Mouse (Mus musculus) cerebellum, adult 9-10 months (tissue): Measurements from ENCODE around the gene Gm29094.
"Not testable (repeated sequence)": the region's sequence is repeated elsewhere in the genome, so short reads cannot be mapped to it uniquely, and the experiment has no call there.

ENCODE experiments used
- DNase-seq: peaks from one replicate; pipeline ENCODE4 v3.0.0; 2022

Gene Gm29094

GRCm38 (mm10) chr9:89198969-89199416, at the start of gene Gm29094, which contains the start of gene Bcl2a1b:
Gene Gm29094, plus strand, starts transcription at chr9:89199379.
Gene Bcl2a1b, plus strand, starts transcription at chr9:89199209.
- not testable (repeated sequence) for DNase-seq

- not testable (repeated sequence) for DNase-seq
Observed at GRCm38 (mm10) chr9:89172539-89172938, 26.6 kb upstream of the Gm29094 start.

- DNase-seq: peak; percentile 68
Observed at GRCm38 (mm10) chr9:89178833-89179232, 20.3 kb upstream of the Gm29094 start.

GRCm38 (mm10) chr9:89179469-89179868, 19.7 kb upstream of the Gm29094 start:
- not testable (repeated sequence) for DNase-seq

DNA sequence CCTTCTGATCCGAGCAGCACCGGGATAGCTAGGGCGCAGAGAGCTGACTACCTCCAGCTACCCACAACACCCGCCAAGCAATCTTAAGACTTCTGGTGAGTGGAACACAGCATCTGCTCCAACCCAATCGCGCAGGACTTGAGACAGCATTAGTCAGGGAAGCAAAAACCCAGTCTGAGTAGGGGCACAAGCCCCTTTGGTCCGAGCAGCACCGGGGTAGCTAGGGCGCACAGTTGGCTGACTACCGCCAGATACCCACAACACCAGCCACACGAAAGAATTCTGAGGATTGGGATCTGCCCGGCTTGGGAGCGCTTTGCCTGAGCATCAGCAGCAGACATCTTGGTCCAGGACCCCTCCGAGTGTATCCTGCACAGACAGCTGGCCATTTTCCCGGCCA, 12.2 kb upstream of the Gm29094 start:
- DNase-seq: not testable (repeated sequence)

DNA sequence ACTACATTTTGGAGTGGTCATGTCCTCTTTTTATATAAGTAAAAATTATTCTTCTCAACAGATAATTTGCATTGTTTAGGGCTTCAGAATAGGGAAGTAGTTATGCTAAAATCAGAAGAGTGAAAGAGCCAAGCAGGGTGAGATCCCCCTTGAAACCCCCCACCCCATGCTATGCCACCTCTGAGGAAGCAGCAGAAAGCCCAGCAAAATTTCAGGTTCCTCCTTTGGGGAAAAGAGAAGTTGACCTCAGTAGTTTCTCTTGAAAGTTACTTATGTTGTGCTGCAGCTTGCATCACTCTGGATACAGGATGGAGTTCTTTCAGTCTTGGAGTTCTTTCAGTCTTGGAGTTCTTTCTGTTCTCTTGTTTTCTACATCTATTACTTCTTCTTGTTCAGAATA, 3.7 kb upstream of the Gm29094 start:
- not testable (repeated sequence) for DNase-seq

DNA sequence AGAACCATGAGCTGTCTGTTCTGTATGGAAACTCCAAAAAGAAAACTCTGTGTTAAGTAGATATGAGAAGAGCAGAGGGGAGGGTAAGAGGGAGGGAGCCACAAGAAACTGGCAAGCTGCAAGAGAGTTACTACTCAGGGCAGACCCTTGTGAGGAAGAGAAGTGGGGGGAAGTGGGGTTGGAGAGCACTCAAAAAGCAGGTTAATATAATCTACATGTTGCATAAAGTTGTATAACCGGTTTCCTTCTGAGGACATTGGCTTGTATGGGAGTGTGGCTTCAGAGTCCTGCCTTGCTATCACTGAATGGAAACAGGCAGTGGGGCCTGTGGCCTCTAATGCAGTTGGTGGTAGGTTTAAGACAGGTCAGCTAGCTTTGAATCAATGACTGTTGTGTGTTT, 1.7 kb upstream of the Gm29094 start:
- DNase-seq: not testable (repeated sequence)

GRCm38 (mm10) chr9:89198349-89198748, 830 bp upstream of the Gm29094 start:
- not testable (repeated sequence) for DNase-seq

DNA sequence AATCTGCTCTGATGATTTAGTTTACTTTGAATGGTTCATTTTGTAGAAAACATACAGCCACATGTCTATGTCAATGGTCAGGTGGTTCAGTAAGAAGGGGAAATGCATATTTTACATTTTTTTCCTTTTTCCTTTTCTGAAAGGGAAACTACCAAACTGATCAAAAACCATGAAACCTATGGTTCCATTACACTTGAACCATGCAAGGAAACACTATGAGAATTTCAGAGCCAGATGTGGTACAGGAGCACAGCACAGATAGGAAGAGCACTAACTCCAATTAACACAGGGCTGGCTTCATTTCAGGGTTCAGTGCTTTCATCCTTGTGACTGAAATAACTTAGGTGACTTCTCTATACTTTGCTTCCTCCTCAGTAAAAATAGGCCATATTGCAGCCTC, 3.1 kb downstream of the Gm29094 start:
- DNase-seq: not testable (repeated sequence)

DNA sequence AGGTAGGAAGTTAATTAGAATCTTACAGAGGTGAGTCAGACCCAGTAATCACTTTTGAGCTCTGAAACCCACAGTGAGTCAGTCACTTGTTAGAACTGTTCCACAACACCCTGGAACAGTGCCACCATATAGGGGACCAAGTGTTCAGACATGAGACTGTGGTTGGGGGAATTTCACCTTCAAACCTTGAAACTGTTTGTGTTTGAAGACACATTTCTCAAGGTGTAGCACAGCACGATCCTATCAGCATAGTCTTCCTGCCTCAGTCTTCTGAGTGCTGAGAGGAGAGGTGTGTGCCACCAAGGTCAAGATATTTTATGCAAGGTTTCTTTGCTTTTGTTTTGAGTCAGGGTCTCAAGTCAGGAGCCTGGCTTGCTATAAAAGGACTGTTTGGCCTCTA, 9.8 kb downstream of the Gm29094 start:
- DNase-seq: not testable (repeated sequence)

DNA sequence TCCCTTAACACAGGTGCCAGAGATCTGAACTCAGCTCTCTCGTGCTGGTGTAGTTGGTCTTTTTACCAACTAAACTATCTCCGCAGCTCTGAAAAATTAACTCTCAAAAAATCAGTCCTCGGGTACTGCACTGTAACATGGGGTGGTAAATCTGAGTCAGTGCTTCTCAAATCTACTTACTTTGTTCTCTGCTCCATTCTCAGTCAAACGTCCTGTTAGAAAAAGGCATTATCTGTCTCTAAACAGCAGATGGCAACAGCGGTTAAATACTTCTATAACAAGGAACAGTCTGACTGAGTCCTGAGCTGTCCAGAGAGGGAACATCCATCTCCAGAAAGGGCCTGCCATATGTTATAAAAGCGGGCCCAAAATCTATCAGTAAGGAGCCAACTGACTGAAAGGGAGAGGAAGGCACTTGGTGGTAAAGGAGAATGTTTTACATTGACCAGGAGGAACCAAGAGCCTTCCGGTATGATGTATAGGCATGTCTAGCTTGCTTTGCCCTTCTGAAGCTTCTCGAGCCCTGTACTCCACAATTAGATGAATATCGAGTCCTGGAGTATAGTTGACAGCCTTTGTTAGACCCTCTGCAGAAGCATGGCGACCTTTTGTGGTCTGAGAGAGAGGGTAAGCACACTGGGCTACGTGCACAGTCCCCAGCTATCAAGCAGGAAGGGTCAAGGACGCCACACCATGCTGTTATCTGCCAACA, 11.3 kb downstream of the Gm29094 start, which contains the start of gene Mthfs:
Gene Mthfs, plus strand, starts transcription at position 324 of the 712 bp plus-strand sequence.
- DNase-seq: peak; percentile 58

GRCm38 (mm10) chr9:89211065-89211858, 12.1 kb downstream of the Gm29094 start:
- peak; percentile 94 for DNase-seq

- DNase-seq: peak; percentile 60
Observed at GRCm38 (mm10) chr9:89212428-89212827, 13.2 kb downstream of the Gm29094 start.

- DNase-seq: not testable (repeated sequence)
Observed at GRCm38 (mm10) chr9:89218174-89218573, 19.0 kb downstream of the Gm29094 start.

DNA sequence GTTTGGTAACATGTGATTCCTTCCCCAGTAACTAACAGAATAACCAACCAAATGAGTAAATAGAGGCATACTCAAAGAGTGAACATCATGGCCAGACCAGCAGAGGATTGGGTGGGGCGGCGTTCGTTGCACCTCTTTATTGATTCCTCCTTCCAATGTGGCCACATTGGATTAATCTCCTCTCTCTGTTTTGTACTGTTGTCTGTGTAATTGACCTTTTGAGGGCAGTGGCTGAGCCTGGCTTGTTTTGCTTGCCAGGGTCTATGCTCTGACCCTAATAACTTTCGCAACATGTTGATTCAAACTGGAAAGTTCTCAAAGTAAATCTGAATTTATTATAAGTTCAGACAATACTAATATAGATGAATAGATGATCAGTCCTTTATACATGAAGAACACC, 20.5 kb downstream of the Gm29094 start:
- DNase-seq: not testable (repeated sequence)

DNA sequence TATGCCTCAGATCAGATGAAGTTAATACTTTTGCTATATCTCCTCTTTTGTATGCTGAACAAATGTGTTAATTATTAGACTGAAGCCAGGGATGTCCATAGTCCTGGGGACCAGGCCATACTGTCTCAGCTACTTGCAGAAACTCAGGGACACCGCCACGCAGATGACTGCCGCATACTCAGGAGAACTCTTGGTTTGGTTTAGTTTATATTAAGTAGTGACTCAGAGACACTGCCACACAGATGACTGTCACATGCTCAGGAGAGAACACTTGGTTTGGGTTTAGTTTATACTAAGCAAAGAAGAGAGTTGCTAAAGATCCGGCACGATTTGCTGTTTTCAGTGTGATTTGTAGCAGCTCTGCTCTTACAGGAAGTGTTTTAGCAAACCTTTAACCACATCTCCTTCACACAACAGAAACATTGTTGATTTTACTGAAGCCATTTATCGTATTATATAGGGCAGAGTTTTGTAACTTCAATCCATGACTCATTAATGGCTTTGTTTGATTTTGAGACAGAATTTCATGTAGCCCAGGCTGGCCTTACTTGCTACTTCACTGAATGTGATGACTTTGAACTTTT, 21.6 kb downstream of the Gm29094 start:
- DNase-seq: not testable (repeated sequence)

GRCm38 (mm10) chr9:89226071-89226470, 26.9 kb downstream of the Gm29094 start:
- DNase-seq: no peak

DNA sequence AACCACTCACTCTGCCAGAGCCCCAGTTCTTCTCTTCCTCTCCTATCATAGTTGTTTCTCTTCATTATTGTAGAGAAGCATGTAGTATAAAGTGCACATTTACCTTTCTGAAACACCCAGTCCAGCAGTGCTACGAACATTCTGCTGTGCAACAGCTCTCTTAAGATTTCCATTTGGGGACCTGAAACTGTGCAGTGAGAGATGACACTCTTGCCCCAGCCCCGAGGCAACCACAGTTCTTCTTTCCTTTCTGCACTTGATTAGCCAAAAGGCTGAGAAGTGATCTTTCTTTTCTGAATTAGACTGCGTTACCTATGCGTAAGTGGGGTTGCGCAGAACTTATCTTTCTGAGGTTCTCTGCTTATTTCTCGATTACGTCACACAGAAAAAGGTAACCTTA, 28.9 kb downstream of the Gm29094 start:
- no peak for DNase-seq

GRCm38 (mm10) chr9:89230897-89231497, 31.8 kb downstream of the Gm29094 start:
- peak; percentile 51 for DNase-seq

DNA sequence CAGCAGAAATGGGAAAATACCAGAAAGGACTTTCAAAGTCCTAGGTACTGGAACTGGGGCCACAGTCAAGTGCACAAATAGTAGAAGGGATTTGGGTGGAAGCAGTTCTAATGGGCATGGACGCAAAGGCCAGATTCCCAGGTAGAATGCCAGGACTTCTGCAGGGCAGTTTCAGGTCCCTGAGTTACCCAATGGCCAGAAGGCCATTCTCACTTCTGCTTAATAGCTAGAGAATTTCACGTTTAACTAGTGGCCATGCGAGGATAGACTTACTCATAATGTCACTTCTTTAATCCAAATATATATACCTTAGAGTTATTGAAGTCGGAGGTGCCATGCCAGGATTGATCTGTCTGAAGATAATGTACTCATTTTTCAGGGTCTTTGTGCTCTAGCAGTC, 38.0 kb downstream of the Gm29094 start:
- not testable (repeated sequence) for DNase-seq

DNA sequence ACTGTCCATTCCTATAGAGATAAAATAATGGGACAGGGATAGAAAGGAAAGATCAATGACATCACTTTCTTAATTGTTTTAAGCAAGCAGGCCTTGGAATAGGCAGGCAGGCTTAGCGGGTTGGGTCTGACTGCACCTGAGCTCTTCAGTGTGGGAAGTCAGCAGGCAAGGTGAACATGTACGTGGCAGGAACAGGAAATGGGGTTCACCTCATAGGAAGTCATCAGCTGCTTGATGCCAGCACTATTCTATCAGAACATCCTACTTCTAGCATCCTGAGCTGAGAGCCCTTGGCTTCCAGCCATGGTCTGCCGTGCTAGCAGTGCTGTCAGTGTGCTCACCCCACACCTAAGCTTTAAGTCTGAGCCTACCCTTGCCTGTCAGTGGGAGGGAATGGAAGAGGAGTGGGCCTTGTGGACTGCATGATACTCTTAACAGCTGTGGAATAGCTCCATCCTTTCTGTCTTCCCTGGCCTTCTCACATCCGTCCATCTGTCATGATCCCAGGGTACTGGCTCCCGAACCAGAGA, 39.9 kb downstream of the Gm29094 start:
- DNase-seq: peak; percentile 43

GRCm38 (mm10) chr9:89240516-89241019, 41.4 kb downstream of the Gm29094 start:
- DNase-seq: peak; percentile 76
